8 mouse cellular contexts compared by ENCODE assay signal in genomic region chr2:131206778-131207177, GRCm38 (mm10). TPM values are rescaled to one million over a fixed set of nuclear protein-coding genes. Genes with fewer than 3 reads are reported as not detected.
DNase-seq lines count a peak whose midpoint lies in the region; ATAC-seq and TF ChIP-seq lines count a peak whose summit lies in the region.

Gene Ap5s1, plus strand, starts transcription at chr2:131207078.

- H3K27ac ChIP-seq in gastrocnemius, adult 2 months = peak within 1 kb of the TSS; percentile 87

- no peak for TF ChIP-seq CTCF in gastrocnemius, adult 2 months (IDR thresholded peaks at IDR 0.05)

- no peak within 1 kb of the TSS for H3K4me3 ChIP-seq in gastrocnemius, adult 2 months

- no peak for DNase-seq in frontal cortex, adult 2 months (ENCODE audit: extremely low spot score in 1 of 2, low spot score in 1 of 2)
- DNase-seq in frontal cortex, postnatal 25 days (ENCODE audit: low spot score in 2 of 2) = no peak
- no peak for DNase-seq in adrenal gland, adult 8-10 months
- DNase-seq in gastrocnemius, adult 2 months = no peak
- DNase-seq in right cerebral cortex, postnatal 25 days = no peak
- DNase-seq in thymus, postnatal 14 days = no peak

- ATAC-seq in inflammation-experienced regulatory T-cells, adult 6 months = no peak
- no peak for ATAC-seq in megakaryocyte, adult 5-6 weeks (ENCODE audit: poor library complexity, severe bottlenecking)

- intact Hi-C loops in gastrocnemius, adult 2 months (cut with DNase I) = no loop called here

RNA-seq across cellular contexts. Expression of gene Ap5s1, which starts in this region (rescaled TPM):
- polyA plus RNA-seq in frontal cortex, adult 2 months (2012; rRNA removed) = 47.2 and 68.7 TPM in 2 replicates
- total RNA-seq in adrenal gland, adult 8-10 months (2022) = 10 to 100 TPM; 24.4 to 29.0 (median 26.6) TPM
- total RNA-seq in gastrocnemius, adult 2 months (2021) = 10 to 100 TPM; 15.6 to 21.0 TPM
- 10 to 100 TPM; 13.4 to 25.1 (median 20.9) TPM for polyA plus RNA-seq in inflammation-experienced regulatory T-cells, adult 6 months (2017; shearing (Covaris generic))
- total RNA-seq in megakaryocyte, adult 5-6 weeks (2015) = 13.6 and 14.0 TPM in 2 replicates
- 8.4 and 13.5 TPM in 2 replicates for total RNA-seq in megakaryocyte, adult 5-6 weeks (2017)
